Mouse (Mus musculus): ENCODE measurements around the gene Zc3h13.

DNA sequence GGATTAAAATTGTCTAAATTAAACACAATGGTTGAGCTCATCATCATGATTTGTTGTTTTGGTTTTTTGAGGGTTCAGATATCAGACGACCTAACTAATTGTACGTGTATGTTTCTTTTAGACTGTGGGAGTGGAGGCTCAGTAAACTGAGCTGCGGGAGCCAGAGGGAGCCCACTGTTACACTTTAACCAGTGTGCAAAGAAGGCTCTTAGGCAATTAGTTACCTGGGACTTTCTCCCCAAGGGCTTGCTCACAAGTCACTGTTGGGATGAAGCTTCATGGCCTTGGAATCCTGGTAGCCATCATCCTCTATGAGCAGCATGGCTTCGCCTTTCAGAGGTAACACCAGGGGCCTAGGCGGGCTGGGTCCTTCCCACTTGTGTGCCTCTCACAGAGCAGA, 42.1 kb upstream of the Zc3h13 start, which contains the start of gene Cpb2:
- TF ChIP-seq POLR2AphosphoS2 (IDR thresholded peaks at IDR 0.05; ENCODE audit: insufficient read length, low read depth), result no peak
- TF ChIP-seq USF1 (IDR thresholded peaks at IDR 0.05; ENCODE audit: low read depth), result no peak
- TF ChIP-seq POLR2A (IDR thresholded peaks at IDR 0.05; ENCODE audit: insufficient read length, low read depth), result no peak
- no peak for TF ChIP-seq TCF3 (IDR thresholded peaks at IDR 0.05; ENCODE audit: insufficient read length, low read depth)
- no peak for TF ChIP-seq MYOD1 (IDR thresholded peaks at IDR 0.05; ENCODE audit: control insufficient read depth in 1 of 3, insufficient read length in 2 of 3, low read depth in 2 of 3)
- TF ChIP-seq MAX (IDR thresholded peaks at IDR 0.05; ENCODE audit: low read depth), result no peak
- no peak for TF ChIP-seq MYOG (IDR thresholded peaks at IDR 0.05; ENCODE audit: control insufficient read depth in 1 of 3, insufficient read depth in 1 of 3, insufficient read length in 2 of 3, low read depth in 2 of 3)
- no peak for TF ChIP-seq CEBPB (IDR thresholded peaks at IDR 0.05; ENCODE audit: insufficient read depth, poor library complexity, severe bottlenecking)
- TF ChIP-seq SRF (IDR thresholded peaks at IDR 0.05; ENCODE audit: control insufficient read depth, insufficient read length, low read depth), result no peak
- TF ChIP-seq E2F4 (IDR thresholded peaks at IDR 0.05; ENCODE audit: insufficient read depth), result no peak
